Mouse (Mus musculus) stomach, postnatal 0 days (tissue): Measurements from ENCODE around the gene Abcg4.

ENCODE experiments used
- CTCF ChIP-seq: IDR thresholded peaks from 2 replicates; pipeline ENCODE4 v1.5.1; 2016; ENCODE audit warnings: antibody characterized with exemption, low read depth, mild to moderate bottlenecking, moderate library complexity
- EP300 ChIP-seq: optimal IDR thresholded peaks from 2 replicates; pipeline ENCODE3; 2016; ENCODE audit warnings: antibody characterized with exemption

DNA sequence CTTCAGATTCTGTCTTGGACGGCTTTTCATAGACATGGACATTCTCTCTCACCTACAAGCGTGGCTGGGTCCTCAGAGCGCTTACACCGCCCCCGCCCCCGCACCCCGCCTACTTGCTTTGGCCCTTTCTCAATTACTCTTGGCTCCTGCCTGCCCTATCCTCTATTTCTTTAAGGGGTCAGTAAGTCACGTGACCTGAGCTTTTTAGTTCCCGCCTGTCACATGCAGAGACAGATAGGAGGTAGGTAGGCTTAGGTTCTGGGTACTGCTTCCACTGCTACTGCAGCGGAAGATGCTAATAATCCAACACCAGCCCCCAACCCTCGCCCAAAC lies 510 bp upstream of the Abcg4 start:
- TF ChIP-seq CTCF (no peak), EP300 (no peak)
